Mouse (Mus musculus): ENCODE results near the gene Ugt1a7c. TPM values are rescaled to one million over a fixed set of nuclear protein-coding genes. Genes with fewer than 3 reads are reported as not detected.

The Ugt1a7c gene
- polyA plus RNA-seq, 1 experiment = not detected

DNA sequence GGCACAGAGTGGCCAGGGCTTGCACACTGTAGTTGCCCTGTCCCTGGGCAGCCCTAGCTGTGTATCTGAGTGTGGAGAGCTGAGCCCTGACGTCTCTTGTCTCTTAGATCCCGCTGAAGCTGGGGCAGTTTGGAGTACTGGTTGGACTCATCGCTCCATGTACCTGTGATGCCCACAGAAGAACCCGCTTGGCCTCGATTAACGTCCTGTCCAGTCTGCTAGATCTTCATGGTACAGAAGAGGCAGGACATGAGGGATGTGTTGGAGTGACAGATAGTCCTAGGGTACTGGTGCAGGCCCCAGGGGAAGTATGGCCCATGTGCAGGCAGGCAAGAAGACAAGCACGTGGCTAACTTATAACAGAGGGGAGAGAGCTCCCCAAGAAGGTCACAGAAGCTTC, 154.7 kb downstream of the Ugt1a7c start:
- H3ac ChIP-seq (ENCODE audit: control insufficient read depth, insufficient read length, low read depth) = no peak overlapping the region
- no peak overlapping the region for H3K4me3 ChIP-seq (ENCODE audit: insufficient read depth, poor library complexity, severe bottlenecking)
- TF ChIP-seq CEBPB (IDR thresholded peaks at IDR 0.05; ENCODE audit: low read depth) (no peak), FOSL1 (IDR thresholded peaks at IDR 0.05; ENCODE audit: insufficient read depth, low read length, poor library complexity, severe bottlenecking) (no peak), USF1 (IDR thresholded peaks at IDR 0.05; ENCODE audit: low read depth) (no peak), MYOG (IDR thresholded peaks at IDR 0.05; ENCODE audit: control insufficient read depth, extremely low read depth, insufficient read length) (no peak), CTCF (IDR thresholded peaks at IDR 0.05; ENCODE audit: control insufficient read depth, insufficient read depth, insufficient read length) (no peak), MAX (IDR thresholded peaks at IDR 0.05) (no peak), MYOD1 (IDR thresholded peaks at IDR 0.05; ENCODE audit: control insufficient read depth, insufficient read length, low read depth) (no peak)

DNA sequence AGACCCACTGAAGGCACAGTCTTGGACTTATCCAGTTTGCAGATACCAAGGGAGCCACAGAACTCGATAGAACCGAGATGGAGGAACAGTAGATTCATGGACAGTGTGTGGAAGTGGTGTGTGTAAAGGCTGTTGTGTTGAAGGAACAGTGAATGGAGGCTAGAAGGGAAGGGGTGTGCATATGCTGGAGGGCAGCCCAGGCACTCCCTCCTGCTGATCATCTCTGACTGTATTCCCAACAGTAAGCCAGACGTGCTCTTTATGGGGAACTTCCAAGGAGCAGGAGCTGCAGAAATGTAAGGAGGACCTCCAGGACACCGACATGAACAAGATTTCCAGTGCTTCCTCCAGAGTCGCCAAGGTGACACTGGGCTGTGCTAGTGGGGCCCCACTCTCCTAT, 155.2 kb downstream of the Ugt1a7c start:
- H3ac ChIP-seq (ENCODE audit: control insufficient read depth, insufficient read length, low read depth) = no peak overlapping the region
- no peak overlapping the region for H3K4me3 ChIP-seq (ENCODE audit: insufficient read depth, poor library complexity, severe bottlenecking)
- H3K36me3 ChIP-seq (ENCODE audit: control insufficient read depth, insufficient read depth) = no peaks in the 10 kb centered on the region
- H3K27me3 ChIP-seq (ENCODE audit: control insufficient read depth, insufficient read depth, insufficient read length) = peaks cover 17% of the 10 kb centered on the region
- TF ChIP-seq CEBPB (IDR thresholded peaks at IDR 0.05; ENCODE audit: low read depth) (no peak), MYOG (IDR thresholded peaks at IDR 0.05; ENCODE audit: control insufficient read depth, extremely low read depth, insufficient read length) (no peak), CTCF (IDR thresholded peaks at IDR 0.05; ENCODE audit: control insufficient read depth, insufficient read depth, insufficient read length) (no peak), USF1 (IDR thresholded peaks at IDR 0.05; ENCODE audit: low read depth) (no peak), FOSL1 (IDR thresholded peaks at IDR 0.05; ENCODE audit: insufficient read depth, low read length, poor library complexity, severe bottlenecking) (no peak), MAX (IDR thresholded peaks at IDR 0.05) (no peak), MYOD1 (IDR thresholded peaks at IDR 0.05; ENCODE audit: control insufficient read depth, insufficient read length, low read depth) (no peak)
- no peaks in the 10 kb centered on the region for H3K79me2 ChIP-seq (ENCODE audit: control insufficient read depth, insufficient read depth)
- H3K79me3 ChIP-seq (ENCODE audit: low read depth) = no peaks in the 10 kb centered on the region

More for the DNA sequence above, 154.7 kb downstream of the Ugt1a7c start:
- no peaks in the 10 kb centered on the region for H3K36me3 ChIP-seq (ENCODE audit: control insufficient read depth, insufficient read depth)
- H3K79me2 ChIP-seq (ENCODE audit: control insufficient read depth, insufficient read depth) = no peaks in the 10 kb centered on the region
- peaks cover 17% of the 10 kb centered on the region for H3K27me3 ChIP-seq (ENCODE audit: control insufficient read depth, insufficient read depth, insufficient read length)
- no peaks in the 10 kb centered on the region for H3K79me3 ChIP-seq (ENCODE audit: low read depth)

DNA sequence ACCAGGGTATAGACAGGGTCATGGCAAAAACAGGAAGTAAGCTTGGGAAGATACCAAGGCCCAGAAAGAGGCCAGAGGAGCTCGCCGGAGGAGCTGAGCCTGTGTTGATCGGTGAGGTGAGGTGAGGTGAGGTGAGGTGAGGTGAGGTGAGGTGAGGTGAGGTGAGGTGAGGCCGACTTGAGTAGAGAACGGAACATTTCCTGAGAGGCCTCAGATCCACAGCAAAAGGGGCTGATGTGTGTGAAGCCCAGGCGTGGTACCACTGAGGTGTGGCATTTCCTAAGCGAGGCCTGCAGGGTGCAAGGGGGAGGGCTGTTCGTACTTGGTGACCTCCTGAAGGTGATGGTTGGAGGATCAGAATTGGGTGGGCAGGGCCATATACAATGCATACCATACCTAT, 158.2 kb downstream of the Ugt1a7c start:
- Histone ChIP-seq H3ac (ENCODE audit: control insufficient read depth, insufficient read length, low read depth) (no peak overlapping the region), H3K79me3 (ENCODE audit: low read depth) (no peaks in the 10 kb centered on the region), H3K4me3 (ENCODE audit: insufficient read depth, poor library complexity, severe bottlenecking) (no peak overlapping the region), H3K79me2 (ENCODE audit: control insufficient read depth, insufficient read depth) (no peaks in the 10 kb centered on the region), H3K36me3 (ENCODE audit: control insufficient read depth, insufficient read depth) (no peaks in the 10 kb centered on the region), H3K27me3 (ENCODE audit: control insufficient read depth, insufficient read depth, insufficient read length) (peaks cover 12% of the 10 kb centered on the region)
- TF ChIP-seq MYOD1 (IDR thresholded peaks at IDR 0.05; ENCODE audit: control insufficient read depth, insufficient read length, low read depth) (no peak), CEBPB (IDR thresholded peaks at IDR 0.05; ENCODE audit: low read depth) (no peak), MAX (IDR thresholded peaks at IDR 0.05) (no peak), FOSL1 (IDR thresholded peaks at IDR 0.05; ENCODE audit: insufficient read depth, low read length, poor library complexity, severe bottlenecking) (no peak), MYOG (IDR thresholded peaks at IDR 0.05; ENCODE audit: control insufficient read depth, extremely low read depth, insufficient read length) (no peak), CTCF (IDR thresholded peaks at IDR 0.05; ENCODE audit: control insufficient read depth, insufficient read depth, insufficient read length) (no peak), USF1 (IDR thresholded peaks at IDR 0.05; ENCODE audit: low read depth) (no peak)

DNA sequence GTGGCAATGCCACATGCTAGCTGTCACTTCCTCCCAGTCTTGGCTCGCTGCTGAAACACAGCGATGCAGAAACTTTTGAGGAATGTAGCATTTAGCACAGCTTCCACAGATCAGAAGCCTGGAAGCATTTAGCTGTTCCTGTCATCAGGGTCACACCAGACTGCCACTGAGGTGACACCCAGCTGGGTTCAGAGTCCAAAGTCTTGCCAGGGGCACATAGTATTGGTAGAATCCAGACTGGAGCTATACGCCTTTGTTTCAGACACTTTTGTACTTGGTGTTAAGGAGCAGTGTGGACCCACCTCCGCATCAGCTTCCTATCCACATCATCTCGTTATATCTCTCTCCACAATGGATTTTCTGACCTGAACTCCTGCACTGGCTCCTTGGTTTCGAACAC, 158.7 kb downstream of the Ugt1a7c start:
- TF ChIP-seq MYOG (IDR thresholded peaks at IDR 0.05; ENCODE audit: control insufficient read depth, extremely low read depth, insufficient read length) (no peak), USF1 (IDR thresholded peaks at IDR 0.05; ENCODE audit: low read depth) (no peak), MYOD1 (IDR thresholded peaks at IDR 0.05; ENCODE audit: control insufficient read depth, insufficient read length, low read depth) (no peak), CTCF (IDR thresholded peaks at IDR 0.05; ENCODE audit: control insufficient read depth, insufficient read depth, insufficient read length) (no peak), CEBPB (IDR thresholded peaks at IDR 0.05; ENCODE audit: low read depth) (no peak), MAX (IDR thresholded peaks at IDR 0.05) (no peak)

DNA sequence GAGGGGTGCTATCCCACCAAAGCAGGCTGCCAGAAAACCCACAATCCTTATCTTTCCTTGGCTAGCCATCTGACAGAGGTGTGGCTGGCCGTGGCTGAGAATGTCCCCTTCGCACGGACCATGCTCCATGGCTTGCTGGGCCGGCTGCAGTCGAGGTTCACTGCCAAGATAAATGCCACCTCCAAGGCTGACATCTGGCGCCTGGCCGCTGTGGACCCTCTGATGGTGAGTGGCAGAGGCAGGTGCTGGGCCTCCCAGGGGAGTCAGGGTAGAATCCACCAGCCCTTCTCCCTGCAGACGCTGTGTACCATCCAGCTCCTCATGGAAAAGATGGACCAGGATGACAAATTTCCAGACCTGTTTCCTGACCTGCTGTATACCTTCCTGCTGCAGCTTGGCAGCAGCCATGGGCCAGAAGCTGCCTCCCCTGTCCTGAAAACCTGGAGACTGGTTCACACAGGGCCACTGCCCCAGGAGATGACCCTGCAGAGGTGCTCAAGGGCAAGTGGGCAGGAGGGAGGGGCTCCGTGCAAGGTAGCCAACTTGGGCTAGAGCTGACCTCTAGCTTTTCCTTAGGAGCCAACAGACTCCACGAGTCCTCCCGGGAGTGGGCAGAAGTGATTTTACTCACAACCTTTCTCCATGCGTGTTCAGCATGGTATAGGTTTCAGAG, 160.1 kb downstream of the Ugt1a7c start:
- Histone ChIP-seq H3ac (ENCODE audit: control insufficient read depth, insufficient read length, low read depth) (no peak overlapping the region), H3K4me3 (ENCODE audit: insufficient read depth, poor library complexity, severe bottlenecking) (no peak overlapping the region), H3K79me3 (ENCODE audit: low read depth) (no peaks in the 10 kb centered on the region), H3K79me2 (ENCODE audit: control insufficient read depth, insufficient read depth) (no peaks in the 10 kb centered on the region), H3K36me3 (ENCODE audit: control insufficient read depth, insufficient read depth) (no peaks in the 10 kb centered on the region), H3K27me3 (ENCODE audit: control insufficient read depth, insufficient read depth, insufficient read length) (peaks cover 6% of the 10 kb centered on the region)
- TF ChIP-seq CTCF (IDR thresholded peaks at IDR 0.05; ENCODE audit: control insufficient read depth, insufficient read depth, insufficient read length) = no peak
- no peak for TF ChIP-seq MYOG (IDR thresholded peaks at IDR 0.05; ENCODE audit: control insufficient read depth, extremely low read depth, insufficient read length)
- TF ChIP-seq MAX (IDR thresholded peaks at IDR 0.05) = no peak
- TF ChIP-seq MYOD1 (IDR thresholded peaks at IDR 0.05; ENCODE audit: control insufficient read depth, insufficient read length, low read depth) = peak; percentile 99
- TF ChIP-seq FOSL1 (IDR thresholded peaks at IDR 0.05; ENCODE audit: insufficient read depth, low read length, poor library complexity, severe bottlenecking) = no peak
- no peak for TF ChIP-seq USF1 (IDR thresholded peaks at IDR 0.05; ENCODE audit: low read depth)

More for the DNA sequence above, 158.7 kb downstream of the Ugt1a7c start:
- Histone ChIP-seq H3K36me3 (ENCODE audit: control insufficient read depth, insufficient read depth) (no peaks in the 10 kb centered on the region), H3K79me2 (ENCODE audit: control insufficient read depth, insufficient read depth) (no peaks in the 10 kb centered on the region), H3K4me3 (ENCODE audit: insufficient read depth, poor library complexity, severe bottlenecking) (no peak overlapping the region), H3ac (ENCODE audit: control insufficient read depth, insufficient read length, low read depth) (no peak overlapping the region), H3K79me3 (ENCODE audit: low read depth) (no peaks in the 10 kb centered on the region), H3K27me3 (ENCODE audit: control insufficient read depth, insufficient read depth, insufficient read length) (peaks cover 12% of the 10 kb centered on the region)

All from C2C12 (cell line).